Mouse (Mus musculus) forebrain, embryonic 11.5 days (tissue): ENCODE results near the gene Plekhh2. TPM values are rescaled to one million over a fixed set of nuclear protein-coding genes. Genes with fewer than 3 reads are reported as not detected.

Source experiments
- ATAC-seq: fragments of 200-750 bp; cut with Nextera tagmentation; replicated peaks from 2 replicates; pipeline ENCODE4 v1.8.0; 2017; ENCODE audit warnings: moderate TSS enrichment; ENCODE audit not compliant: low FRiP score
- DNase-seq: peaks from one replicate; pipeline ENCODE4 v3.0.0-alpha.2; 2017; ENCODE audit warnings: low spot score
- H3K27ac ChIP-seq: fragments of 300-500 bp; sonication (generic); 2 replicates; pipeline ENCODE4 v1.5.1; 2014; ENCODE audit warnings: low read depth, low read length
- H3K27me3 ChIP-seq: fragments of 300-500 bp; sonication (generic); 2 replicates; pipeline ENCODE4 v1.6.1; 2014; ENCODE audit warnings: mild to moderate bottlenecking, low read length, mixed read lengths; ENCODE audit not compliant: control insufficient read depth, insufficient read depth
- H3K36me3 ChIP-seq: fragments of 300-500 bp; sonication (generic); 2 replicates; pipeline ENCODE4 v1.6.1; 2014; ENCODE audit warnings: mild to moderate bottlenecking, low read length, moderate library complexity, mixed read lengths; ENCODE audit not compliant: control insufficient read depth, insufficient read depth
- H3K4me1 ChIP-seq: fragments of 300-500 bp; sonication (generic); replicated peaks from 2 replicates; pipeline ENCODE4 v1.6.1; 2014; ENCODE audit warnings: low read length, mixed read lengths; ENCODE audit not compliant: control insufficient read depth, insufficient read depth
- H3K4me2 ChIP-seq: fragments of 300-500 bp; sonication (generic); 2 replicates; pipeline ENCODE4 v1.6.1; 2014; ENCODE audit warnings: low read depth, mild to moderate bottlenecking, low read length, moderate library complexity, mixed read lengths; ENCODE audit not compliant: severe bottlenecking
- H3K4me3 ChIP-seq: fragments of 300-500 bp; sonication (generic); 2 replicates; pipeline ENCODE4 v1.5.1; 2014; ENCODE audit warnings: low read depth, low read length
- H3K9ac ChIP-seq: fragments of 300-500 bp; sonication (generic); 2 replicates; pipeline ENCODE4 v1.6.1; 2014; ENCODE audit warnings: low read length
- H3K9me3 ChIP-seq: fragments of 300-500 bp; sonication (generic); 2 replicates; pipeline ENCODE4 v1.6.1; 2016; ENCODE audit warnings: low read length, mixed read lengths; ENCODE audit not compliant: control insufficient read depth
- WGBS: fragments of 180-500 bp; shearing (Covaris S2); extraction: QIAGEN DNeasy Blood & Tissue Kit; methylation state at CpG from one replicate; pipeline ENCODE4 v1.1.7; 2014; 5-methylcytosine and 5-hydroxymethylcytosine counted together
- polyA plus RNA-seq: library from polyadenylated mRNA; unstranded; fragments of >200 nt; fragmentation: Nextera tagmentation; extraction: Ambion mirVana; gene quantifications from 2 replicates; pipeline ENCODE4 v1.2.1, GENCODE M21; 2014

The Plekhh2 gene
- polyA plus RNA-seq, 1 experiment from 2014 or later: 3.5 TPM

DNA sequence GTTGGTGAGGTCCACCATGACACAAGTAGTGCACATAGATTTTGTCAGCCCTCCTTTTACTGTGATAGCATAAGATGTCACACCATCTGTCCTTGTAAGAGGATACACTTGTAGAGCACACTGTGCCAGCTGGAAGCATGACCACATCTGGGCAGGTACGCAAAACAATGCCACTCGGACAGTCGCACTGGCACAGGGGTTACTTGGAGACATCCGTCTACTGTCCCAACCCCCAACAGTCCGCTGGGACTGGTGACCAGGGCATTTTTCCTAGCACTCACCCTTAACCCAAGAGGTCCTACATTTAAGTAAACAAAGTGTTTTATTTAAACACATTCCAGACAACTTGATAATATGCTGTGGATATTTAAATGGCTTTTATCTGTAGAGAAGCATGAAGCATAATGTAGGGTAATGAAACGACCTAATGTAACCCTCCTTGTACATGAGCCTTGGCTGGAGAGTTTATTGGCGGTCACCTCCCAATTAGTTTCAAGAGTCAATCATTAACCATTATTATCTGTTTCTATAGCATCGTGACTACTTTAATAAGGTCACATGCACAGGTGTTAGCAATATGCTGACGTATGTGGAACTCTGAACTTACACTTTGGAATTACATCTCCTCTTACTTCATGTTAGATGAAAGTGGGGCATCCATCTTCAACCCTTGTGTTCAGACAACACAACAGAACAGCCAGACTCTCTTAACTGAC is 138.8 kb downstream of the Plekhh2 start:
- WGBS: 89% methylated on average over 9 of the region's 9 CpGs
- H3K36me3 ChIP-seq: no peaks in the 10 kb centered on the region

GRCm38 (mm10) chr17:84653544-84653943 is 141.8 kb downstream of the Plekhh2 start:
- H3K9me3 ChIP-seq: no peaks in the 10 kb centered on the region
- no peaks in the 10 kb centered on the region; the same call in 1 of the 2 replicates for H3K4me1 ChIP-seq
- no peaks in the 10 kb centered on the region for H3K36me3 ChIP-seq
- no peak overlapping the region for H3K27ac ChIP-seq
- H3K27me3 ChIP-seq: no peaks in the 10 kb centered on the region
- 92% methylated on average over 9 of the region's 9 CpGs for WGBS
- no peak for ATAC-seq
- no peak overlapping the region for H3K9ac ChIP-seq
- no peak overlapping the region for H3K4me3 ChIP-seq
- no peak for DNase-seq
- H3K4me2 ChIP-seq: no peak overlapping the region

More for the DNA sequence above, 138.8 kb downstream of the Plekhh2 start:
- Histone ChIP-seq H3K9me3 (no peaks in the 10 kb centered on the region), H3K4me3 (no peak overlapping the region), H3K4me2 (no peak overlapping the region), H3K27ac (no peak overlapping the region), H3K27me3 (no peaks in the 10 kb centered on the region), H3K4me1 (peaks cover 2% of the 10 kb centered on the region; the same call in 1 of the 2 replicates), H3K9ac (no peak overlapping the region)
- DNase-seq (no peak), ATAC-seq (no peak)

DNA sequence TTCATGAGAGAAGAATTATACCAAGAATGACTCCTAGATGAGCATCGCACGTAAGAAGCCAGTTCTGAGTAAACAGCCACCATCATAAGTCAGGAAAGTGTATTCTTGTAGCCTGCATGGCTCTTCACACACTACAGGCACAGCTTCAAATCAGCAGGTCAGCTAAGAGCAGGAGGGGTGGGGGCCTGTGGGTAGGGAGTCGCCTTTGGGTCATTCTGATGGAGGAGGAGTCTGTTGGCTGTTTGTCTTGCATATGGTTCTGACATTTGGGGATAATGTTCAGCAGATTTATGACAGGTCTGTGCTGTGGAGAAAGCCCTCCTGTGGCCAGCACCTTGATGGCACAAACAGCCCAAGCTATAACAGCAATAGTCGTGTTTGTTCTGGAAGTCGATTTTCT is 144.5 kb downstream of the Plekhh2 start:
- no peak overlapping the region for H3K9ac ChIP-seq
- no peaks in the 10 kb centered on the region for H3K36me3 ChIP-seq
- no peaks in the 10 kb centered on the region for H3K27me3 ChIP-seq
- DNase-seq: no peak
- no peak for ATAC-seq
- no peak overlapping the region for H3K4me3 ChIP-seq
- H3K27ac ChIP-seq: no peak overlapping the region
- 83% methylated on average over 5 of the region's 5 CpGs for WGBS
- H3K4me1 ChIP-seq: no peaks in the 10 kb centered on the region; the same call in 1 of the 2 replicates
- H3K9me3 ChIP-seq: no peaks in the 10 kb centered on the region
- no peak overlapping the region for H3K4me2 ChIP-seq

GRCm38 (mm10) chr17:84656653-84657421 is 145.1 kb downstream of the Plekhh2 start:
- H3K4me3 ChIP-seq: no peak overlapping the region
- no peaks in the 10 kb centered on the region for H3K9me3 ChIP-seq
- H3K4me1 ChIP-seq: no peaks in the 10 kb centered on the region; the same call in 1 of the 2 replicates
- no peak overlapping the region for H3K4me2 ChIP-seq
- H3K9ac ChIP-seq: no peak overlapping the region
- WGBS: 81% methylated on average over 19 of the region's 19 CpGs
- no peaks in the 10 kb centered on the region for H3K36me3 ChIP-seq
- no peak for DNase-seq
- no peak overlapping the region for H3K27ac ChIP-seq
- H3K27me3 ChIP-seq: no peaks in the 10 kb centered on the region
- no peak for ATAC-seq

DNA sequence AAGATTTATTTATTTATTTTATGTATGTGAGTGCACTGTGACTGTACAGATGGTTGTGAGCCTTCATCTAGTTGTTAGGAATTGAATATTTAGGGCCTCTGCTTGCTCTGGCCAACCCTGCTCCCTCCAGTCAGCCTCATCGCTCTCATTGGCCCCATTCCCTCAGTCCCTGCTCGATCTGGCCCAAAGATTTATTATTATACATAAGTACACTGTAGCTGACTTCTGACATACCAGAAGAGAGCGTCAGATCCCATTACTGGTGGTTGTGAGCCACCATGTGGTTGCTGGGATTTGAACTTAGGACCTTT is 145.7 kb downstream of the Plekhh2 start:
- no peaks in the 10 kb centered on the region; the same call in 1 of the 2 replicates for H3K4me1 ChIP-seq
- 96% methylated on average over 3 of the region's 3 CpGs for WGBS
- ATAC-seq (no peak), DNase-seq (no peak)
- no peak overlapping the region for H3K9ac ChIP-seq
- H3K36me3 ChIP-seq: no peaks in the 10 kb centered on the region
- H3K4me2 ChIP-seq: no peak overlapping the region
- H3K9me3 ChIP-seq: no peaks in the 10 kb centered on the region
- H3K4me3 ChIP-seq: no peak overlapping the region
- no peaks in the 10 kb centered on the region for H3K27me3 ChIP-seq
- no peak overlapping the region for H3K27ac ChIP-seq

GRCm38 (mm10) chr17:84657782-84658181 is 146.1 kb downstream of the Plekhh2 start:
- 76% methylated on average over 7 of the region's 7 CpGs for WGBS
- Histone ChIP-seq H3K36me3 (no peaks in the 10 kb centered on the region), H3K27me3 (no peaks in the 10 kb centered on the region), H3K4me2 (no peak overlapping the region), H3K27ac (no peak overlapping the region), H3K4me3 (no peak overlapping the region), H3K4me1 (no peaks in the 10 kb centered on the region; the same call in 1 of the 2 replicates), H3K9ac (no peak overlapping the region), H3K9me3 (no peaks in the 10 kb centered on the region)
- DNase-seq: no peak
- ATAC-seq: no peak

- no peak for DNase-seq
- H3K27ac ChIP-seq: no peak overlapping the region
These were observed 146.5 kb downstream of the Plekhh2 start for GRCm38 (mm10) chr17:84658195-84658594.

GRCm38 (mm10) chr17:84658951-84659350 is 147.3 kb downstream of the Plekhh2 start:
- Histone ChIP-seq H3K4me1 (no peaks in the 10 kb centered on the region; the same call in 1 of the 2 replicates), H3K9ac (no peak overlapping the region), H3K36me3 (no peaks in the 10 kb centered on the region), H3K27ac (no peak overlapping the region), H3K4me3 (no peak overlapping the region), H3K27me3 (no peaks in the 10 kb centered on the region), H3K9me3 (no peaks in the 10 kb centered on the region), H3K4me2 (no peak overlapping the region)
- no peak for DNase-seq
- no peak for ATAC-seq
- WGBS: 80% methylated on average over 8 of the region's 8 CpGs

More at GRCm38 (mm10) chr17:84658195-84658594, 146.5 kb downstream of the Plekhh2 start:
- Histone ChIP-seq H3K4me1 (no peaks in the 10 kb centered on the region; the same call in 1 of the 2 replicates), H3K9me3 (no peaks in the 10 kb centered on the region), H3K36me3 (no peaks in the 10 kb centered on the region), H3K27me3 (no peaks in the 10 kb centered on the region), H3K9ac (no peak overlapping the region), H3K4me3 (no peak overlapping the region), H3K4me2 (no peak overlapping the region)
- no peak for ATAC-seq
- WGBS: 54% methylated on average over 5 of the region's 5 CpGs
